Mouse (Mus musculus) olfactory bulb, adult 2 months (tissue): ENCODE data around the gene Dennd1a.

Source experiments
- CTCF ChIP-seq: fragments of 200-500 bp; IDR thresholded peaks from 2 replicates; pipeline ENCODE4 v1.5.1; 2012; ENCODE audit warnings: low read depth, mild to moderate bottlenecking, low read length, moderate library complexity; ENCODE audit not compliant: insufficient read depth
- POLR2A ChIP-seq: fragments of 200-500 bp; IDR thresholded peaks from 2 replicates; pipeline ENCODE4 v1.6.1; 2012; ENCODE audit warnings: mild to moderate bottlenecking, low read depth, low read length, moderate library complexity; ENCODE audit not compliant: insufficient read depth

DNA sequence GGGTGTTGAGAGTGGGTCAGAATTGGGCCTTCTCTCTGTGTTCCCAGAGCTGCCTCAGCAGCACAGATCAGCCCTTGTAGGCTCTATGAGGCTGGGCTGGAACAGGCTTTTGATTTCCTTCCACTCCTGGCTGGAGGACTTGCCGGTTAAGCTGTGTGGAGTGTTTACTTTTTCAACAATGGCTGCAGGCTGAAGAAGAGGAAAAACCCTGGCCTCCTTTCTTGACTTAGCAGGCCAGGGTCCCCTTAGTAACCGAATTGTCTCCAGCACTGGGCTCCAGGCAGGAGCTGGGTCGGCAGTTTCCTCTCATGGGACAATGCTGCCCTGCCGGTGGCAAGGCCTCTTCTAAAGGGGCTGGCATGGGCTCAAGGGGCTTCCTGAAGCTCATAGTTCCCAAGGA, 323.8 kb downstream of the Dennd1a start:
- TF ChIP-seq CTCF (no peak), POLR2A (no peak)
